Mouse (Mus musculus) thymus, adult 2 months (tissue): ENCODE measurements around the gene Cntnap1.

Experiments used
- CTCF ChIP-seq: fragments of 200-500 bp; IDR thresholded peaks from 2 replicates; pipeline ENCODE4 v1.5.1; 2012; ENCODE audit warnings: mild to moderate bottlenecking, control low read depth, low read length, moderate library complexity, borderline replicate concordance; ENCODE audit not compliant: control insufficient read depth, poor library complexity, insufficient read depth; ENCODE audit errors: extremely low read depth
- POLR2A ChIP-seq: fragments of 200-500 bp; IDR thresholded peaks from 2 replicates; pipeline ENCODE4 v1.6.1; 2012; ENCODE audit warnings: mild to moderate bottlenecking, low read length, control low read depth, moderate library complexity; ENCODE audit not compliant: control insufficient read depth, poor library complexity, insufficient read depth; ENCODE audit errors: extremely low read depth

- no peak for TF ChIP-seq CTCF
- TF ChIP-seq POLR2A: no peak
Observed at GRCm38 (mm10) chr11:101232010-101232839, 61.9 kb downstream of the Cntnap1 start.
